Mouse (Mus musculus) megakaryocyte-erythroid progenitor cell, adult 5-6 weeks (primary cell): ENCODE measurements around the gene Rhoj. TPM values are rescaled to one million over a fixed set of nuclear protein-coding genes. Genes with fewer than 3 reads are reported as not detected.
A peak's percentile ranks its signal among the peaks of the same experiment; 100 is the strongest.
"Not testable (repeated sequence)": the region's sequence is repeated elsewhere in the genome, so short reads cannot be mapped to it uniquely, and the experiment has no call there.

Experiments
- ATAC-seq: replicated peaks from 2 replicates; pipeline ENCODE4 v1.8.0; 2016; ENCODE audit warnings: mild to moderate bottlenecking, inconsistent platforms; ENCODE audit not compliant: severe bottlenecking, poor library complexity, low FRiP score, low TSS enrichment
- total RNA-seq, 2 experiments: library from RNA; stranded (forward) in 1 of 2; stranded (reverse) in 1 of 2; fragments of 200-1000, 215-1000 nt in 1 of 2; fragments of >200 nt in 1 of 2; fragmentation: Nextera tagmentation in 1 of 2; gene quantifications; 2 replicates each; pipeline ENCODE4 v1.2.3; 2014 to 2017

The Rhoj gene
- total RNA-seq, 2 experiments from 2014 or later: not detected

DNA sequence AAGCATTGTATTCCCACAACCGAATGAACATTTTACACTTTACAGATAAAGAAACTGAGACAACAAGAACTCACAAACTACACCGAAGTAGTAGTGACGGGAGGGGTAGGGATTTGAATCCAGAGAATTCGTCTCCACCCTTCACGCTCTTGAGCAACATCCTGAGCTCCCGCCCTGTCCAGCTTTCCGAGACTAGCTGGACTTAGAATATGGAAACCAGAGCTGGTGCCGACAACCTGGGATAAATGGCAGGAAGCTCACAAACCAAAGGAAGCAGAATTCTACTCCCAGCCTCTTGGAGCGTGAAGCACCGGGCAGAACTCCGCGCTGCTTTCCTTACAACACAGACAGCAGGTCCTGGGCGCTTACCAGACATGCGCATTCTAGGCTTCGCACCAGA is 79.7 kb downstream of the Rhoj start:
- ATAC-seq: no peak

DNA sequence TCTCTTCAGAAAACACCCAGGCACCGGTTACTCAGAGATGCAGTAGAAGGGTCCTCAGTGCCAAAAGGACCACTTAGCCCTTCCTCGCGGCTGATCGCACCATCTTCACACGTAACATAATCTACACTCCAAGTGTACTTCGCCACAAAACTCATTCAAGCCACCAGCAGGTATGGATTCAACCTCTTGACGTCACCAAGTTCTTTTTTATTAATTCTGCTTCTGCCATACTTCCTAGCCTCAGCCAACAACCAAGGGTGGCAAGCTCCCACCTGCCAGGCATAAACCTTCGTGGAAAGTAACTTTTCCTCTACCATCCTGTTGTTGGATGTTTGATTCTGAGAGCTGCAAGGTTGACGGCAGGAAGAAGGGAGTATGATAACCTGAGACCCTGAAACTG is 80.4 kb downstream of the Rhoj start:
- ATAC-seq: no peak

DNA sequence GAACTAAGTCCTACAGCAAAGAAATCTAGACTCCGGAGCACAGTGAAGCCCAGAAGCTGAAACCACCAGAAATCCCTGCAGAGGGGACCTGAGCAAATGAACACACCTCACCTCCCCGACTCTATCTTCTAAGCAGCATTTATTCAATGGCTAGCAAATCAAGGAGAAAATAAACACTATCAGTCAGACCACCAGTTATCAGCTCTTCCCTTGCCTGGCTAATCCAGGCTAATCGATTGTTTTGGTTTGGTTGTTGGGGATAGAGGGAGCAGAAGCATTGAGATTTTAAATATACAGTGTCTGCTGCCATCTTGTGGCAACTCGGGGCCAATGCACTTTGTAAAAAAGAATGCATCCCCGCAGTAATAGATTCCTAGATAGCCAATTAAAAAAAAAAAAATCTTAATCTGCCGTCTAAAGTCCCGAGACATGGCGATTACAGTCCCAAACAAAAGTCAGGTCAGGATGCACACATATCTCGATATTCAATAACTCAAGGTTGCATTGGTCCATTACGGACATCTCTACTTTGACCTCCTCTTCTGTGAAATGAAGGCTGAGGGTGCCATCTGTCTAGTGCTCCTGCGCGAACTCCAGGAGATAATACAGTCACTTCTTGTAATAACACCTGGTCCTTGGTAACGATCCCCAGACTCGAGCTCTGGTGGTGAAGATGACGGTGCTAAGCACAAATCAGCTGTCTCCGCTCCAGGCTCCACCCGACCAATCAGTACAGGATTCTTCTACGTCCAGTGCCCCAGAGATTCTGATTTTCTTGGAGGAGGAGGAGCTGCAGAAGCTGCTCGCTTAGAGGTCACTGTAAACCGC is 81.4 kb downstream of the Rhoj start:
- ATAC-seq: peak; percentile 74

DNA sequence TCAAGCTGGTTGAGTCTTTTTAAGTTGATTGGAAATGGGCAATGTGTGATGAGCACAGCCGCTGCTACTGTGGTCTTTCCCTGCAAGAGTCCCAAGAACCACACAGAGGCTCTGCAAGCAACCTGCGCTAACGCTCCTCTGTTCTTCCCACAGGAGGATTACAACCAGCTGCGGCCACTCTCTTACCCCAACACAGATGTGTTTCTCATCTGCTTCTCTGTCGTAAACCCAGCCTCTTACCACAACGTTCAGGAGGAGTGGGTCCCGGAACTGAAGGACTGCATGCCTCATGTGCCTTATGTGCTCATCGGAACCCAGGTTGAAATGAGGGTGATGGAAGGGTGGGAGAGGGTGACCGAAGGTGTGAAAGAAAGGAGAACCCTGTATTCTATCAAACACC is 83.4 kb downstream of the Rhoj start:
- ATAC-seq: no peak

DNA sequence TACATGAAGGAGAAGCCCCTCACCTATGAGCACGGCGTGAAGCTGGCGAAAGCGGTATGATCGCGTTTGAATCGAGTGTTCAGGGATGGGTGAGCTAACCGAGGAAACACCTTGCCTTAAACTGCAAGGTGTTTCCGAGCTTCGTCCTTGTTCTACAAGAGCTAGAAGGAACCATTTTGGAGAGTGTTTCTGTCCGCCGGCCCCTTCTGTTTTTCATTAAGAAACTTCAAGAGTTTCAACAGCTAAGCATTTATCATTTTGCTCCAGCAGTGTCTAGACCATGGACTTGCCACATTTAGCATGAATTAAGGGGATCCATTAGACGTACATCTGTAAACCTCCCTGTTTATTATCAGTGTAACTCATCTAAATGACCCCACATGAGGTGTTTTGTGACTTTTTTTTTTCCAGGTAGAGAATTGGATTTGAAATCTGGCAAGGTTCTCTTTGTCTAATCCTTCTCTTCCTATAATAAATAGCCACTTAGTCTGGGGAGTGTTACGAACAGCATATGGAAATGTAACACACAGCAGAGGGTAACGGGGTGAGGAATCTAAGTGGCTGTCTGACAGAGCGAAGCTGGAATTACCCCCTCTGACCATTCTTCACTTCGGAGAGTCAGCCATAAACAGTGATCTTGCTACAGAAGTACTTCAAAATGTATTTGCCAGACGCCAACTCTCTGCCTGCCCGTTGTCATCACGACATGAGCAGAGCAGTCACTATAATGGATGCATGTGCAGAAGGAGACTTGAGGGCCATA is 86.1 kb downstream of the Rhoj start:
- no peak for ATAC-seq

DNA sequence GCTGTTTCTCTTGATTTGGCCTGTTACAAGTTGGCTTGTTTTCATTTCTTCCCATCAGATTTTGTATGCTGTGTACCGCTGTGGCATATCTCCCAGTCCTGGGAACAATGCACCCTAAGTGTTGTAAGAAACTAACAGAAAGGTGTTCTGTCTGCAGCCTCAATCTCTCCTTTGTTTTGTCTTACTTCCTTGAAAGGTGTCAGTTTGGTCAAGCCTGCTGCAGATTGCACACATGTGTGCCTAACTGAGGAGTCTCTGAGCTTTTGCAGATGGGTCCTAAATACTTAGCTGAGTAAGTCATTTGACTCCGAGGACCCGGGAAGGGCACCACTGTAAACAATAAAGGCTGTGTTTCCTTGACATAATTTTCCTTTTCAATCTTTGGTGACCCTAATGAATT is 88.5 kb downstream of the Rhoj start:
- no peak for ATAC-seq

DNA sequence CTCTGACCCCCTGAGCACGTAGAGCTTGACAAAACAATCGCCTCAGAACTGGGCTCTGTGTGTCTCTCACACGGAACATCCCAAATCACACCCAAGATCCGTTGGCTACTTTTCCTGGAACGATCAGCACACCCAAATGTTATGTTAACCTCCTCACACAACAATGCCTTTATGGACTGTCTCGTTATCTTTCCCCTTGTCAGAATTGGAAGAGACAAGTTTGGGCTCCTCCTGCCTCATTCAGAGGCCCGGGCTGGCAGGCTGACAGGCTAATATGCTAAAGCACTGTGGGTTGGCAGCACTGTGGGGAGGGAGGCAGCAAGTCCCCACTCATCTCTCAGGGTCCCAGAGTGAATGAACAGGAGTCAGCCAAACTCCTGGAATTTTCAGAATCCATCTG is 89.0 kb downstream of the Rhoj start:
- ATAC-seq: no peak

DNA sequence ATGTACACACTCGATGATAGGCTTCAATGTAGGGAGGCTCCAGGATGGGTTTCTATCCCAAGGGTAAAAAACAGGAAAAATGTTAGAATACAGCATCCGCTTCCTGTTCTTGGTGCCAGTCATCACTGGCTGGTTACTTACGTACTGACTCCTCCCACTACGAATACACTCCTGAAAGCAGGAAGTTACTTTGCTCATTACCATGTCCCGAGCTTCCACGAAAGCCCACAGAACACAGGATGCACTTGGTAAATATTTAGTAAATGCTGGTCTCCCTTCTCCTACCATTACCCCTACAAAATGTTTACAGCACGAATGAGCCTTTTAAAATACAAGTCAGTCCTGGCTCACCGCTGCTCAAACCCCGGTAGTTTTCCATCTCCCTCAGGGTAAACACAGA is 104.8 kb downstream of the Rhoj start:
- ATAC-seq: peak; percentile 46; the same call in 1 of the 2 replicates

DNA sequence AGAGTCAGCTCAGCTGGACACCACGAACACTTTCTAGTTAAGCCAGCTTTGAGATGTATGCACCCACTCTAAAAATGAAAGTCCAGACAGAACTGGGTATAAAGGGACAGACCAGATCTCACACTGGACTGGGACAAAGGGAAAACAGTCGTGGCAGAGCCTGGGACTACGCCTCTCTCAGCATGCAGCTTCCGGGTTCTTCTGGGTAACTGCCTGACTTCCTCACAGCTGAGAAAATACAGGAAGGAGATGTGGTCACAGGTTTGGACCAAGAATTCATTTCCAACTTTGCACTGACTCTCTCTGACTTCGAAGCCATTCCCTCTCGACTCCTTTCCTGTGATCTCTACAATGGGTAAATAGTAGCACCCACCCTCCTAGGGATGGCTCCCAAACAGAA is 106.9 kb downstream of the Rhoj start:
- ATAC-seq: no peak

DNA sequence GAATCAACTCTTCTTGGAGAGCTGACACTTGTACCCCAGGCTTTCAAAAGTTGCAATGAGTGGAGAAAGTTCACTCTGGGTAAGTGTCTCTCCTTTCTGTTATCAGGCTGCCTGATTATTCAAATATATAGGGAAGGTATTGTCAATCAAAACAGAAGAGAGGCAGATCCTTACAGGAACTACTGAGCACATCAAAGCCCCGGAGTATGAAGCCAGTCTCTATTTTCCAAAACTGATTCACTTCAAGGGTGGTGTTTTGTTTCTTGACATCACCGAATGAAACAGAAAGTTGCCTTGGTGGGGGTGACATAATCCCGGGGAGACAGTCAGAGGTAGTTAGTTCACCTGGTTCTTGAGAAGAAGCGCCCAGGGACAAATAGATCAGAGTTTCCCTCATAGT is 108.6 kb downstream of the Rhoj start, which contains the start of gene Gphb5:
Gphb5 (minus strand) TSS at position 101 of the 400 bp plus-strand sequence.
- no peak for ATAC-seq

DNA sequence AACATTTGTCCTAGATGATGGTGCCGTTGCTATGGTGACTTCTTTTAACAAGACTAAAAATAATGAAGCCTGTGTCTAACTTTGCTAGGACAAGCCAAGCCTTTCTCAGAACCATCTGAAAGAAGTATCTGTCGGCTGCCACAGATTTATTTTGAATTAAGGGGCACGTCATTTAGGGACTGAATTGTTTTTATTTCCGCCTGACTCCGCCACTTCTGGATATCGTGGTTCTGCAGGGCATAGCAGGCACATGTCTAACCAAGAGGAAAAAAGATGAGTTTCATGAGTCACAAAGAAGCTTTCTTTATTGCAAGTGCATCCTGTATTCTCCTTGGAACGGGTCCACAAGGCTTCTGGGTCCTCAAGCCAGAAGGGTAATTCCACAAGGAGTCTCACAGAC is 116.2 kb downstream of the Rhoj start:
- no peak for ATAC-seq

DNA sequence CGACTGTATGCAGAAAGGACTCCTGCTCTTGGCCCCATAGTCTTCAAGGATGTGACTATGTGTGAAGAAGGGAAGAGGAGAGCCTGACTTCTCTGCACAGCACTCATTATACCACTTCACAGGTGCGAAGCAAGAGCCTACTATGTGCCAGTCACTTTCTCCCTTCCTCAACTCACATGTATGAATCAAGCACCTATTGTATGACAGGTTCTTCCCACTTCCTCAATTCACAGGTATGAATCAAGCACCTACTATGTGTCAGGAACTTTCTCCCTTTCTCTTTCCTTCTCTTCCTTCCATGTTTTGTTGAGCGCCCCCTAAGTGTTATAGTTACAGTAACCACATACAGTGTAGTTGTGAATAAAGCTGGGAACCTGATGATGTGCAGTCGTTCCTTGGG is 116.7 kb downstream of the Rhoj start:
- no peak for ATAC-seq

DNA sequence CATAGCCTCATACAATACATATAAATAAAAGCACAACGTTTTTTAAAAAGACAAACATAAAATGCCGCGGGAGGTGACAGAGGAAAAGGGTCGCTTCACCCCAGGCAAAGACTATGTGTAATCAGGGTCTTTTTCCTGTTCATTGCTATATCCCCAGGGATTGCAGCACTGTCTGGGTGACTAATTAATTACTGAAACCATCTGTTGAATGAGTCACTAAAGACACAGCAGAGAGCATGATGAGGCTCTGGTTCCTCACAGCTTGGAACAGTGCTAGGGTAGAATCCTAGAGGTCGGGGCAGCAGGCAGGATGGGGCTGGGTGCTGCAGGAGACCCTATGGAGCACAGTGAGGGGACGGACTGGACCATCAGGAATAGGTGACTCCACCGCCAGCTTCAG is 117.8 kb downstream of the Rhoj start:
- no peak for ATAC-seq

DNA sequence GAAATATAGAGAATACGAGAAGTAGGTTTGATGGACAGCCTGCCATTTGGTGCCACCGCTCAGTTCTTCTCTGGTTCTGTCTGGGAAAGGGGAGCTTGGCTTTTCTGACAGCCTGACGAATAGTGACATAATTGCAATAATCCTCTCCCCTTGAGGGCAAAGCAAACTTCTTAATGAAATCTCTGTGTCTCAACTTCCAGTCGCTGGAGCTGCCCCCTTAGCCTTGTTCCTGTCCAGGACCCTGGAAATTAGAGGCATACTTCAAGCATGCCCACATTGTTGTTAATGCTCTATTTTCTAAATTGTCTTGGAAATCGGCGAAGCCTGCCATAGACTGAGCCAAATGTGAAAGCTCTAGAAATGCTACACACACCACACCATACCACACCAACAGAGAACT is 120.6 kb downstream of the Rhoj start:
- no peak for ATAC-seq

DNA sequence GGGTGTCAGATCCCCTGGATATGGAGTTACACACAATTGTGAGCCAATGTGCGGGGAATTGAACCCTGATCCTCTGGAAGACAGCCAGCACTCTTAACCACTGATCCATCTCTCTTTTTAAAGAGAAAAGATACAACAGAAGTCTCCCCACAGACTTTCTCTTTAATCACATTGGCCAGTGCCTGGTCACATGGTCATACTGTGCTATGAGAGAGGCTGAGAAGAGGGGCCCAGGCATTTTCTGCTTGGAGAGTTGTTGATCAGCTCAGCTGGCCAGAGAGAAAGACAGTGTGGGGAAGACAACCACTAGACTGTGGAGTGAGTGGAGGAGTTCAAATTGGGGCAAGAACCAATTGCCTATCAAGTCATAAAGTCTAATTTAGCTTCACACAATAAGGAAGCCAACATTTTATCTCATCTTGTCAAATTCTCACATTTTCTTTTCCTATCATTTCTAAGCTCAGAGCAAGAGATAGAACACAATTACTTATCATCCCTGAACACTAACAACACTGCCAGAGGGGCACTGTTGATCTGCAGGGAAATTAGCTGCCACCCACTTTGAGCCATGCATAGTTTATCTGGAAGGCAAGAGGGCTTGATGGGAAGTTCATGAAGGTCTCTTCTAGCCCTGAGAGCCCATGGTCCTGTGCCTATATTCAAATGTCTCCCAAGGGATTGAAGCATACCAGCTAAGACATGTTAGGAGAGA is 121.7 kb downstream of the Rhoj start:
- peak; percentile 59 for ATAC-seq

DNA sequence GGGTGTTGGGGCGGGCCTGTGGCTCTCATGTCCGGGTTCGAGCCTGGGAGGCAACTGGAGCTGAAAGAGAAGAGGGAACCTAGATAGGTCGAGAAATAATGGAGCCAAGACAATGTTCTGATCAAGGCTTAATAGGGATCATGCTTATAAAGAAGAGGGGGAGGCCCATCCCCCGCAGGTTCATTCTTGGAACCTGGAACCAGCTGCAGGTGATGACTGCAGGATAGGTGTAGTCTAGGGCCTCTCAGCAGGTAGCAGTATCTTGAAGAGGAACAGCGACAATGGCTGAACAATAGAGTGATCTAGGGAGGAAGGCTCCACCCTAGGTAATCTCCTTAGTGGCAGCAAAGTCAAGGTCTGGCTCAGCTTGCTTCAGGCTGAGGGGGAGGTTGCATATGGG is 124.3 kb downstream of the Rhoj start:
- ATAC-seq: not testable (repeated sequence)

DNA sequence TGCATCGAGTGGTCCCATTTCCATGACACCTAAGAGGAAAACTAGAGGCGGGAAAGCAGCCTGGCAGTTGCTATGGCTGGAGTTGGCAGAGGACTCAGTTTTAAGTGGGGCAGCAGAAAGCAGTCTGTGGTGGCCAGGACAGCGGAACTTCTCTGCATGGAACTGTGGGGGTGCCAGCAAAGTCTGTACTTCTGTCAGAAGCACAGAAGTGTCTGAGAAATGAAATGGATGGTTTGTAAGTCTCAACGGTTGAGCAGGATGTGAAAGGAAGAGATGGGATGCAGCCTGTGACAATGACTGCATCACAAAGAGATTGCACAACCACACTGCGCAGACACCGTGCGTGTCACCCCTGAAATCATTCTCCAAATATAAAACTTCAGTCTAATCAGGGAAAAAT is 138.1 kb downstream of the Rhoj start:
- ATAC-seq: no peak

DNA sequence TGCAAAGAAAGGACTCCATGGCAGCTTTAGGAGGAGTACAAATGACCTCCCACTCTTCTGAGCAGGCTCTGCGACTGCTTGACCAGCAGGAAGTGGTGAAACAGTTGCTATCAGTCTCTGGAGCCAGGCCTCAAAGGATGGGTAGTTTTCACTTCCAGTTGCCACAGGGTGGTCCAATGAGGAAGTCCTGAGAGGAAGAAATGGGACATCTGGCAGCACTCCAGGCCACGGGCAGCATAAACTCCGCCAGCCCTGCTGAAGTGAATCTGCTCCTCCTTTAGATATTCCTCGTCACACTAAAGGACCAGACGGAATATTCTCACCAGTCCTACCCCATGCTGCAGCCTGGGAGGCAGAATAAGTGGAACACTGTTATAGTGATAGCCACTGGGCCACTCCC is 140.8 kb downstream of the Rhoj start:
- no peak for ATAC-seq

DNA sequence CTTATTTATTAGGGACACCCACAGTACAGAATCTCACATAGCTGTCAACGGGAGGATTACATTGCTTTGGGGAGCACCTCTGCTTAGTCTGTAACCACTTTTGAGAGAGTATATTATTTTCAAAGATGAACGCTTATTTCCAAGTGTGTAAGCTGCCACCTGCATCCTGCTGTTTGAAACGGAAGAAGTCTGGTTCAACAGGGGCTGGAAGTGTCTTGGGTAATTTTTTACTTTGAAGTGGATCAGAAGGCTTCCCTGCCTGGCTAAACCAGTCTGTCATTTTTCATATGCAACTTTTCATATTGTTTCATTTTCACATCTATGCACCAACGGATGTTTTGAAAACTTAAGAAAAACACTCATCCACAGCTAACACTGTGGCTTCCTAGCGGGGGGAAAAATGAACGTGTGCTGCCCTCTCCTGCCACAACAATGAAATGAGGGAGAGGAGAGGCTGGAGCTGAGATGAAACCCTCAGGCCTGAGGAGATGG is 141.4 kb downstream of the Rhoj start:
- ATAC-seq: no peak

DNA sequence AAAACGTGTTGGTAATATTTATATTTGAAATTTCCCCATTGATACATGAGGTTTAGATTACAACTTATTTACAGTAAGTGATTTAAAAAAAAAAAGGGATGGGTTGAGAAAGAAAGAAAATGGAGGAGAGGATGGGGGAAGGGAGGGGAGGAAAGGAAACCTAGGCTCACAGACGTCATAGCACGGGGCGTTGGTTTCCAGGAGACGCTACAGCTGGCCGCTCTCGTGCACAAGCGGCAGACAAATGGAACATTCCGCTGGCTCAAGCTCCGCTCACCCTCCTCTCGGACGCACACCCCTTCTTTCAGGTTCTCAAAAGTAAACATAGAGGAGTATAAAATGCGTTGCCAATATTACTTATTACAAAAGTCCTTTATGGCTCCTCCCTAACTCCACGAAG is 141.9 kb downstream of the Rhoj start:
- ATAC-seq: no peak
